Mouse (Mus musculus) forebrain, embryonic 10.5 days (tissue): Measurements from ENCODE around the gene Ubl3. TPM values are rescaled to one million over a fixed set of nuclear protein-coding genes. Genes with fewer than 3 reads are reported as not detected.

Experiments
- DNase-seq: peaks from one replicate; pipeline ENCODE4 v3.0.0-alpha.2; 2017; ENCODE audit warnings: low spot score; ENCODE audit errors: extremely low spot score
- H3K27ac ChIP-seq: fragments of 300-500 bp; sonication (generic); 2 replicates; pipeline ENCODE4 v1.5.1; 2016; ENCODE audit warnings: mild to moderate bottlenecking
- H3K27me3 ChIP-seq: fragments of 300-500 bp; sonication (generic); 2 replicates; pipeline ENCODE4 v1.6.1; 2016; ENCODE audit warnings: mild to moderate bottlenecking; ENCODE audit not compliant: poor library complexity, severe bottlenecking
- H3K36me3 ChIP-seq: fragments of 300-500 bp; sonication (generic); replicated peaks from 2 replicates; pipeline ENCODE4 v1.6.1; 2016; ENCODE audit warnings: mild to moderate bottlenecking, moderate library complexity
- H3K4me1 ChIP-seq: fragments of 300-500 bp; sonication (generic); 2 replicates; pipeline ENCODE4 v1.6.1; 2016
- H3K4me3 ChIP-seq: fragments of 300-500 bp; sonication (generic); 2 replicates; pipeline ENCODE4 v1.5.1; 2016; ENCODE audit warnings: mild to moderate bottlenecking, moderate library complexity
- H3K9me3 ChIP-seq: fragments of 300-500 bp; sonication (generic); 2 replicates; pipeline ENCODE4 v1.6.1; 2016; ENCODE audit warnings: mild to moderate bottlenecking, moderate library complexity
- WGBS: fragments of 180-500 bp; shearing (Covaris S2); methylation state at CpG from one replicate; pipeline ENCODE4 v1.1.7; 2016; 5-methylcytosine and 5-hydroxymethylcytosine counted together
- polyA plus RNA-seq: library from polyadenylated mRNA; unstranded; fragments of >200 nt; fragmentation: Nextera tagmentation; extraction: Ambion mirVana; gene quantifications from 2 replicates; pipeline ENCODE4 v1.2.1, GENCODE M21; 2016

Ubl3 gene
- polyA plus RNA-seq, 1 experiment from 2014 or later: 44.3 TPM

GRCm38 (mm10) chr5:148556509-148556908 lies 3.9 kb upstream of the Ubl3 start:
- Histone ChIP-seq H3K27ac (no peak overlapping the region), H3K4me3 (no peak overlapping the region), H3K9me3 (no peaks in the 10 kb centered on the region), H3K36me3 (no peaks in the 10 kb centered on the region), H3K27me3 (peaks cover 22% of the 10 kb centered on the region), H3K4me1 (peaks cover 24% of the 10 kb centered on the region)
- DNase-seq: no peak
- 89% methylated on average over 5 of the region's 5 CpGs for WGBS

- Histone ChIP-seq H3K27me3 (peaks cover 22% of the 10 kb centered on the region), H3K4me3 (peak overlapping the region; percentile 42), H3K27ac (no peak overlapping the region), H3K4me1 (peaks cover 33% of the 10 kb centered on the region), H3K9me3 (no peaks in the 10 kb centered on the region), H3K36me3 (no peaks in the 10 kb centered on the region)
- no peak for DNase-seq
- 74% methylated on average over 10 of the region's 10 CpGs for WGBS
Measured at GRCm38 (mm10) chr5:148555156-148555555, 2.6 kb upstream of the Ubl3 start.

- H3K4me1 ChIP-seq: peaks cover 37% of the 10 kb centered on the region
- no peaks in the 10 kb centered on the region for H3K36me3 ChIP-seq
- 5% methylated on average over 16 of the region's 16 CpGs for WGBS
- H3K27me3 ChIP-seq: peaks cover 22% of the 10 kb centered on the region
- no peaks in the 10 kb centered on the region for H3K9me3 ChIP-seq
- 0 out of 2 replicates have a peak overlapping the region, but pooled peaks have one; percentile 12 for H3K27ac ChIP-seq
- H3K4me3 ChIP-seq: peak overlapping the region; percentile 42
- DNase-seq: no peak
Measured at GRCm38 (mm10) chr5:148554701-148555100, 2.1 kb upstream of the Ubl3 start.

GRCm38 (mm10) chr5:148554242-148554641 lies 1.7 kb upstream of the Ubl3 start:
- Histone ChIP-seq H3K4me1 (peaks cover 42% of the 10 kb centered on the region), H3K4me3 (peak overlapping the region; percentile 42), H3K27me3 (peaks cover 22% of the 10 kb centered on the region), H3K27ac (0 out of 2 replicates have a peak overlapping the region, but pooled peaks have one; percentile 12), H3K9me3 (no peaks in the 10 kb centered on the region), H3K36me3 (no peaks in the 10 kb centered on the region)
- no peak for DNase-seq
- WGBS: 10% methylated on average over 7 of the region's 7 CpGs

GRCm38 (mm10) chr5:148553723-148554122 lies 1.1 kb upstream of the Ubl3 start:
- Histone ChIP-seq H3K4me3 (no peak overlapping the region), H3K9me3 (no peaks in the 10 kb centered on the region), H3K4me1 (peaks cover 47% of the 10 kb centered on the region), H3K27me3 (peaks cover 22% of the 10 kb centered on the region), H3K27ac (no peak overlapping the region), H3K36me3 (no peaks in the 10 kb centered on the region)
- WGBS: 20% methylated on average over 14 of the region's 14 CpGs
- DNase-seq: no peak

- peak; percentile 35 for DNase-seq
- Histone ChIP-seq H3K4me3 (peak overlapping the region; percentile 80), H3K27me3 (peaks cover 22% of the 10 kb centered on the region), H3K4me1 (peaks cover 62% of the 10 kb centered on the region), H3K36me3 (no peaks in the 10 kb centered on the region), H3K27ac (peak overlapping the region; percentile 97), H3K9me3 (no peaks in the 10 kb centered on the region)
- under 1% methylated on average over 17 of the region's 17 CpGs for WGBS
Measured at GRCm38 (mm10) chr5:148551764-148552136, 839 bp downstream of the Ubl3 start.

GRCm38 (mm10) chr5:148550821-148551763 lies 1.5 kb downstream of the Ubl3 start:
- peaks cover 22% of the 10 kb centered on the region for H3K27me3 ChIP-seq
- peak overlapping the region; percentile 97 for H3K27ac ChIP-seq
- H3K4me3 ChIP-seq: peak overlapping the region; percentile 80
- peak; percentile 53 for DNase-seq
- under 1% methylated on average over 28 of the region's 28 CpGs for WGBS
- no peaks in the 10 kb centered on the region for H3K9me3 ChIP-seq
- no peaks in the 10 kb centered on the region for H3K36me3 ChIP-seq
- H3K4me1 ChIP-seq: peaks cover 64% of the 10 kb centered on the region

GRCm38 (mm10) chr5:148550393-148550792 lies 2.2 kb downstream of the Ubl3 start:
- Histone ChIP-seq H3K36me3 (no peaks in the 10 kb centered on the region), H3K27me3 (peaks cover 22% of the 10 kb centered on the region), H3K9me3 (no peaks in the 10 kb centered on the region), H3K4me1 (peaks cover 64% of the 10 kb centered on the region), H3K27ac (no peak overlapping the region), H3K4me3 (peak overlapping the region; percentile 80)
- 3% methylated on average over 6 of the region's 6 CpGs for WGBS
- no peak for DNase-seq

GRCm38 (mm10) chr5:148549307-148549706 lies 3.3 kb downstream of the Ubl3 start:
- Histone ChIP-seq H3K27me3 (peaks cover 12% of the 10 kb centered on the region), H3K36me3 (no peaks in the 10 kb centered on the region), H3K27ac (no peak overlapping the region), H3K4me1 (peaks cover 54% of the 10 kb centered on the region), H3K9me3 (no peaks in the 10 kb centered on the region), H3K4me3 (peak overlapping the region; percentile 80)
- 15% methylated on average over 4 of the region's 4 CpGs for WGBS
- DNase-seq: no peak

- H3K9me3 ChIP-seq: no peaks in the 10 kb centered on the region
- DNase-seq: no peak
- H3K27ac ChIP-seq: no peak overlapping the region
- H3K27me3 ChIP-seq: peaks cover 4% of the 10 kb centered on the region
- peaks cover 47% of the 10 kb centered on the region for H3K4me1 ChIP-seq
- 84% methylated on average over 9 of the region's 9 CpGs for WGBS
- H3K36me3 ChIP-seq: no peaks in the 10 kb centered on the region
- no peak overlapping the region for H3K4me3 ChIP-seq
Measured at GRCm38 (mm10) chr5:148548568-148548967, 4.0 kb downstream of the Ubl3 start.

- 62% methylated on average over 10 of the region's 10 CpGs for WGBS
- H3K36me3 ChIP-seq: no peaks in the 10 kb centered on the region
- no peak overlapping the region for H3K27ac ChIP-seq
- H3K9me3 ChIP-seq: no peaks in the 10 kb centered on the region
- no peak overlapping the region for H3K4me3 ChIP-seq
- H3K27me3 ChIP-seq: no peaks in the 10 kb centered on the region
- no peak for DNase-seq
- peaks cover 43% of the 10 kb centered on the region for H3K4me1 ChIP-seq
Measured at GRCm38 (mm10) chr5:148547870-148548456, 4.6 kb downstream of the Ubl3 start.

- 79% methylated on average over 2 of the region's 2 CpGs for WGBS
- Histone ChIP-seq H3K27ac (no peak overlapping the region), H3K4me1 (peaks cover 43% of the 10 kb centered on the region), H3K9me3 (no peaks in the 10 kb centered on the region), H3K27me3 (no peaks in the 10 kb centered on the region), H3K4me3 (no peak overlapping the region), H3K36me3 (no peaks in the 10 kb centered on the region)
- no peak for DNase-seq
Measured at GRCm38 (mm10) chr5:148546970-148547369, 5.6 kb downstream of the Ubl3 start.

GRCm38 (mm10) chr5:148544733-148545132 lies 7.9 kb downstream of the Ubl3 start:
- H3K4me3 ChIP-seq: no peak overlapping the region
- no peak overlapping the region for H3K27ac ChIP-seq
- H3K27me3 ChIP-seq: no peaks in the 10 kb centered on the region
- 93% methylated on average over 2 of the region's 2 CpGs for whole genome bisulfite sequencing
- H3K4me1 ChIP-seq: peaks cover 39% of the 10 kb centered on the region
- DNase-seq: no peak
- H3K9me3 ChIP-seq: no peaks in the 10 kb centered on the region
- no peaks in the 10 kb centered on the region for H3K36me3 ChIP-seq
